Mouse (Mus musculus): ENCODE data around the gene Nags.

- TF ChIP-seq CTCF (conservative IDR thresholded peaks at IDR 0.05; ENCODE audit: insufficient read depth, insufficient read length, low read depth, low read length) (no peak), POLR2A (IDR thresholded peaks at IDR 0.05; ENCODE audit: low read depth, low read length) (no peak)
Observed at GRCm38 (mm10) chr11:102146005-102146404, 692 bp downstream of the Nags start.

Data from kidney, adult 2 months (tissue).